Mouse (Mus musculus) ovary, postnatal 36 days (tissue): Measurements from ENCODE around the gene Il20.

Experiments used
- DNase-seq: peaks from one replicate; pipeline ENCODE4 v3.0.0; 2022; ENCODE audit warnings: low spot score, mixed read lengths

The Il20 gene

GRCm38 (mm10) chr1:130865541-130866221 is 45.6 kb downstream of the Il20 start, which contains the start of gene Fcmr:
TSS of gene Fcmr (plus strand) at chr1:130865669.
- DNase-seq, result no peak

GRCm38 (mm10) chr1:130864741-130865140 is 46.5 kb downstream of the Il20 start:
- DNase-seq, result no peak

- DNase-seq, result no peak
These were observed 47.0 kb downstream of the Il20 start for GRCm38 (mm10) chr1:130864238-130864637.

GRCm38 (mm10) chr1:130857456-130857855 is 53.8 kb downstream of the Il20 start:
- no peak for DNase-seq
